ENCODE assay signal across 14 mouse cellular contexts in the genomic region with DNA sequence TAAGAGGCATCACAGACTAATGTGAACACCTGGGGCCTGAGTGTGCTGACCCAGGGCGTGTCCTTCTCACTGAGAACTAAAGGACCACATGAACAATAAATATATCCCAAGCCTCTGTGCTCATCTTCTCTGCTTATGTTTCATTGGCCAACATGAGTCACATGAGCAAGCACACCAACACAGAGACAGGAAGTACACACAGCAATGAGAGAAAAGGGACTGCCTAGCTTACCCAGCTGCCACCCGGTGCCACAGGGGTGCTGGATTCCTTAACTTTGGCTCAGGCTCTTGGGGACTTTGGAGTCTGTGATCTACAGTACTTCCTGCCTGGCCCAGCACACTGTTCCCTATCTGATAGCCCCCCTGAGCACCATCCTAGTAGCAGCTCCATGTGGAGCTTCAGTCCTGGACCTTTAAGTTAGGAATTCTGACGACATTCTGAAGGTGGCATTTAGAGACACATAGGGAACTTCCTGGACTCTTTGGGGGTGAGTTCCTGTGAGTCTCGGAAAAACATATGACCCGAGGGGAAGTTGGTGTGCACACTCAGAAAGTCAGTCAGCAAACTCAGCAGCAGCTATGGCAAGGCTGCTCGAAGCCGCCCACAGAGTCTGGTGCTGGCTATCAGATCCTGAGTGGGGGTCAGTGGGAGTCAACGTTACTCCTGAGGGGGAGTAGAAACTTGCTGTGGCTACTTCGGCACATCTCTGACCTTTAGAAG. TPM values are rescaled to one million over a fixed set of nuclear protein-coding genes. Genes with fewer than 3 reads are reported as not detected.
DNase-seq lines count a peak whose midpoint lies in the region; ATAC-seq and TF ChIP-seq lines count a peak whose summit lies in the region.
"Had no signal": no experiment of that assay in that cellular context is flagged by ENCODE, and none has a peak within 500 bp of the region (broad histone marks: within the 10 kb centered on the region; RNA-seq: fewer than 3 reads in every experiment).

No protein-coding gene starts in this region.

- H3K27me3 ChIP-seq in myocyte (ENCODE audit: control insufficient read depth, insufficient read depth, insufficient read length) = peaks cover 12% of the 10 kb centered on the region
- H3K27me3 ChIP-seq: hindbrain, embryonic 15.5 days; neural tube, embryonic 12.5 days had no signal

- H3K4me2 ChIP-seq in myocyte (ENCODE audit: low read depth) = no peak overlapping the region
- H3K4me2 ChIP-seq: hindbrain, embryonic 15.5 days; lung, embryonic 14.5 days; neural tube, embryonic 12.5 days had no signal

- H3K4me3 ChIP-seq in myocyte = no peak overlapping the region
- H3K4me3 ChIP-seq: hindbrain, embryonic 15.5 days; layer of hippocampus, adult 2 months; neural tube, embryonic 12.5 days had no signal

- peak; percentile 23 to 48 for DNase-seq in heart, adult 18-20 months
- DNase-seq in heart, postnatal 4 days = no peak
- peak; percentile 65 to 66 for DNase-seq in B cell, adult 2 months
- DNase-seq in retina, embryonic 14.5 days (ENCODE audit: low spot score) = no peak
- DNase-seq in cerebellum, postnatal 25 days = no peak
- DNase-seq in urinary bladder, postnatal 14 days (ENCODE audit: low spot score) = no peak
- DNase-seq: cerebellum, adult 11 months; gastrocnemius, postnatal 25 days; lung, embryonic 14.5 days had no signal

- no peak overlapping the region for H3ac ChIP-seq in myocyte (ENCODE audit: control insufficient read depth, insufficient read length)

- TF ChIP-seq POLR2A in myocyte (IDR thresholded peaks at IDR 0.05; ENCODE audit: insufficient read length, low read depth) = no peak

- 0 out of 2 replicates have a peak, but pooled peaks have one; percentile 13 for ATAC-seq in erythroid progenitor cell, adult 5-6 weeks (replicated peaks; ENCODE audit: low FRiP score, poor library complexity, severe bottlenecking)

- no peaks in the 10 kb centered on the region for H3K36me3 ChIP-seq in myocyte (ENCODE audit: control insufficient read depth, insufficient read depth)
- H3K36me3 ChIP-seq: hindbrain, embryonic 15.5 days; neural tube, embryonic 12.5 days had no signal

- no peaks in the 10 kb centered on the region for H3K79me2 ChIP-seq in myocyte (ENCODE audit: control insufficient read depth, insufficient read depth)

TF ChIP-seq in myocyte, 11 proteins besides CTCF, POLR2A, EP300 and RAD21:
- TF ChIP-seq SRF (IDR thresholded peaks at IDR 0.05; ENCODE audit: control insufficient read depth, insufficient read length, low read depth) (no peak), USF1 (IDR thresholded peaks at IDR 0.05; ENCODE audit: low read depth) (peak; percentile 88)
TF ChIP-seq in myocyte: peak in this region for 1.

RNA-seq across cellular contexts. Expression of a gene that starts 2.0 kb away (rescaled TPM):
- total RNA-seq in heart, adult 18-20 months (2021) = 1 to 10 TPM; 4.5 to 4.7 TPM
- total RNA-seq in heart, postnatal 4 days (2021) = 1 to 10 TPM; 5.2 to 6.1 TPM
- total RNA-seq in erythroid progenitor cell, adult 5-6 weeks (2015; ENCODE audit: low replicate concordance) = 3.2 and 7.1 TPM in 2 replicates
- 8.6 and 11.2 TPM in 2 replicates for total RNA-seq in erythroid progenitor cell, adult 5-6 weeks (2017; ENCODE audit: low replicate concordance)
- 0.34 TPM for polyA plus RNA-seq in myocyte (2012; fragmentation: generic; extraction: Trizol)

RNA-seq across cellular contexts. Expression of a gene that starts 55.5 kb away (rescaled TPM):
- under 1 TPM; 0.46 to 0.69 TPM for total RNA-seq in heart, adult 18-20 months (2021)
- 1 to 10 TPM in 1 of 2 experiments, under 1 TPM in 1; 0.88 to 1.1 TPM for total RNA-seq in heart, postnatal 4 days (2021)
- 6.5 and 8.4 TPM in 2 replicates for total RNA-seq in erythroid progenitor cell, adult 5-6 weeks (2015; ENCODE audit: low replicate concordance)
- 5.4 and 6.2 TPM in 2 replicates for total RNA-seq in erythroid progenitor cell, adult 5-6 weeks (2017; ENCODE audit: low replicate concordance)
- polyA plus RNA-seq in myocyte (2012; fragmentation: generic; extraction: Trizol) = 0.25 TPM

Comparison
In these comparisons a context has a peak if more than half of its experiments do, and no peak if none do; other contexts are left out.
1. DNase-seq: peak in heart, adult 18-20 months (2 of 2) and B cell, adult 2 months (2 of 2); none in heart, postnatal 4 days (single experiment), retina, embryonic 14.5 days (single experiment), cerebellum, postnatal 25 days (0 of 2) and urinary bladder, postnatal 14 days (single experiment).